Mouse (Mus musculus): ENCODE results near the gene Gm10282.

Gene Gm10282

DNA sequence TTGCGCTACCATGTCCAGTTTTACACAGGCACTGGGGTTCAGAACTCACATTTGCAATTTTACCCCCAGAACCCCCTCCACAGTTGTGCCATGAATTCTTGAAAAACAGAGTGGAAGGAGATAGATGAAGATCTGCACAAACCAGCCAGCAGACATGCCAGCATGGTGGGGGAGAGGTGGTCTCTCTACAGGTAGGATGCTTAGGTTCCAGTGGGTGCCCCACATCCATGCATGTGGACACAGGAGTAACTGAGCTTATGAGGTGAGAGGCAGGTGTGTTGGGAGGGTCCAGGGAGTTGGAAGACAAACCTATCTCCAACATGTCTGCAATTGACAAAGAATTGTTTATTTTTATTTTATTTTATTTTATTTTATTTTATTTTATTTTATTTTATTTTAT, 6.1 kb downstream of the Gm10282 start:
- no peak for DNase-seq (ENCODE audit: inconsistent ontology term)

DNA sequence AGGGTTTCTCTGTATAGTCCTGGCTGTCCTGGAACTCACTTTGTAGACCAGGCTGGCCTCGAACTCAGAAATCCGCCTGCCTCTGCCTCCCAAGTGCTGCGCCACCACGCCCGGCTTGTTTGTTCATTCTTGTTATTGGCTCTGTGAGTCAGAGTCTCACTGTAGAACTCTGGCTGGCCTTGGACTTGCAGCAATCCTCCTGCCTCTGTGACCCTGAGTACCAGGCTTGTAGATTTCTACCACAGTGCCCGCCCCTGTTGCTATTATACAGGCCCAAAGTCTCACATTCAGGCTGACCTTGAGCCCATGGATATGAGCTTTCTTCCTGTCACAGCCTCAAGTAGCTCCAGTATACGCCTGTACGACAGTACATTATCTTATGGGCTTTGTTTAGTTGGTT, 8.5 kb downstream of the Gm10282 start:
- DNase-seq (ENCODE audit: inconsistent ontology term) = no peak

DNA sequence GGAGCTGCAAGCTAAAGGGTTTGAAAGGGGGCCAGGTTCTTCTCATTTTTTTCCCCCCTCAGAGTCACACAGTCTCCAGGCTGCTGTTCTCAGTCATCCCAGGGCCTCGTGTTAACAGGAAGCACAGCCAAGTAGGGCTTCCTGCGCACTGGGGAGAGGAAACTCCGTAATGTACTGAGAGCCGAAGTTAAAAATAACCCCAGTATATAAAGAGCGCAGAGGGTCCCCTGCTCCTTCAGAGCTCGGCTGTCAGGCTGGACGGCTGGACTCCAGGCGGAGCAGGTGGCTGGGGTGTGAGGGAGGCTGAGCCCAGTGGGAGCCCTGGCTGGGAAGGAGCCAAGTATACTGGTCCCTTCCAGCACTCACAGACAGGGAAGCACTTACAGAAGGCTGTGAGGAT, 9.4 kb downstream of the Gm10282 start:
- peak; percentile 36 for DNase-seq (ENCODE audit: inconsistent ontology term)

DNA sequence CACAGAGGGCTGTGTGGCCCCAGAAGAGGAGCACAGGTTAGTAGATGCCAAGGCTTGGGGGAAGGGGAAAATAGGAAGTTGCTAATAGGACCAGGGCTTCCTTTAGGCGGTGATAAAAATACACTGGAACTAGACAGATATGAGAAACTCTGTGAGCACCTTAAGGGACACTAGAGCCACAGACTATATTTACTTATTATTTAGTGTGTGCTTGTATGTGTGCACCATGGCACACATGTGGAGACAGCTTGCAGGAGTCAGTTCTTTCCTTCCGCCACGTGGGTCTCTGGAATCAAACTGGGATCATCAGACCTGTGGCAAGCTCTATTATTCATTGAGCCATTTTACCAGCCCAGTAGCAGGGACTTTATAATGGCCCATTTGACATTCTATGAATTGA, 9.9 kb downstream of the Gm10282 start:
- no peak for DNase-seq (ENCODE audit: inconsistent ontology term)

DNA sequence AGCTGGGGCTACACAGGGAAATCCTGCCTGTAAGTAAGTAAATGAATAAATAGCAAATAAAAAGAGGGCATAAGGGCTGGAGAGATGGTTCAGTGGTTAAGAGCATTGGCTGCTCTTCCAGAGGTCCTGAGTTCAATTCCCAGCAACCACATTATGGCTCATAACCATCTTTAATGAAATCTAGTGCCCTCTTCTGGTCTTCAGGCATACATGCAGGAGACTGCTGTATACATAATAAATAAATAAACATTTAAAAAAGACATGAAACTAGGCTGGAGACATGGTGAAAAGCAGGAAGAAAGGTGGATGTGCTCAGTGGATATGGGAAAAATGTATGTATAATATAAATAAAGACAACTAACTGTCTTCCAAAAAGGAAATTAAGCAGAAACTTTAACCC, 11.8 kb downstream of the Gm10282 start:
- DNase-seq (ENCODE audit: inconsistent ontology term) = no peak

DNA sequence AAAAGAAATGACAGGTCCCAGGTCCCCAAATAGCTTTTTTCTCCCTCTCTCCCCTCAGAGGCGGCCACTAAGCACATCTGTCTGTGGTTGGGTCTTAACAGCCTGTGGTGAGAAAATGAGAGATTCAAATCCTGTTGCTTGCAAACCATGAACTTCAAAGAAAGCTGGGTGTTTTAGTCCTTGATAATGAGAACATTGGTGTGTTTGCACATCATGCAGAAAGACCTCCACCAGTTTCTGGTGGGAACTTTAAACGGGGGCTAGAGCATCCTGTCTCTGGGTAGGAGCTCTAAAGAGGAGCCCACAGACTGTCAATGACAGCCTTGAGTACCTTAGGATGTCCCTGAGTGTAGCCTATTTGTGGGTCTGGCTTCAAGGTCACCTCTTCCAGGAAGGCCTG, 14.0 kb downstream of the Gm10282 start:
- DNase-seq (ENCODE audit: inconsistent ontology term) = no peak

DNA sequence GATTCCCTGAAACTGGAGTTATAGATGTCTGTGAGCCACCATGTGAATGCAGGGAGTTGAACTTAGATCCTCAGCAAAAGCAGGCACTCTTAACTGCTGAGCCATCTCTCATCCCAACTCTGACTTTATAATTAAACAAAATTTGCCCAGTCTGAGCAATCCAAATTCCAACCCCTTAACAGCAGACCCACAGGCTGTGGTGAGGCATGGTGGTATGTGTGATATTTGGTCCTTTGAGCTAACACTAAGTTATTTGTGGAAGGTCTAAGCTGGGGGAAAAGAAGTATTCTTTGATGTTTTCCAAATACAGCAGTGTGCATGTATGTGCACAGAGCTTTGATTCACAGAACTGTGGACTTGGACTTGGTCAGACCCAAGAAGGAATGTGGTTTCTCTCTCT, 16.0 kb downstream of the Gm10282 start:
- peak; percentile 69 for DNase-seq (ENCODE audit: inconsistent ontology term)

DNA sequence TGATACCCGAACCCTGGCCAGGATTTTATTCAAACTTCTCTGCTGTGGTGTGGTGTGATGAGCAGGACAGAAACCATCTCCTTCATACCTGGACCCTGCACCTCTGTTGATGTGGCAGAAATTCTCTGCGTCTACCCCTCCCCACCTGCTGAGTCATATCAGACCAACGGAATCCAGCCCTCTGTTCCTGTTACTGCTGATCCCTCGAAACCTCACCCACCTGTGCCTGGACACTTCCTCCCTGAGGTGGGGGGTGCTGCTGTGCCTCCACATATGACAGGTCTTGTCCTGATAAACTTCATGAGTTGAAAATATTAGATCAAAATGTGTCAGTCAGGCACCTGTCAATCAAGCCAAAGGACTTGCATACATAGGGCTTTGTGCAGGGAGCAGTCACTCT, 19.8 kb downstream of the Gm10282 start:
- no peak for DNase-seq (ENCODE audit: inconsistent ontology term)

DNA sequence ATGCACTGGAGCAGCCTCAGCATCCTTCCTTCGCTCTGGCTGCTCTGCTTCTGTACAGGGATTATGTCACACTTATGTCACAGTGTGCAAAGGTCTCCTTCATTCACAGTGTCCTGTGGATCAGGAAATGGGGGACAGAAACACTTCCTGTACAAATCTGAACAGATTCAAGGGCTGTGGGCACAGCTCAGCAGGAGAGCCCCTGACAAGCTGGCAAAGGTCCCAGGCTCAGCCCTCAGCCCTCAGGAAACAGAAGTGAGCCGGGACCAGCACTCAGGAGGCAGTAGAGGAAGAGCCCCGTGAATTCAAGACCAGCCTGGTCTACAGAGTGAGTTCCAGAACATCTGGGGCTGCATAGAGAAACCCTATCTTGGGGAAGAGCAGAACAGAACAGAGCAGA, 23.4 kb downstream of the Gm10282 start:
- peak; percentile 32 for DNase-seq (ENCODE audit: inconsistent ontology term)

DNA sequence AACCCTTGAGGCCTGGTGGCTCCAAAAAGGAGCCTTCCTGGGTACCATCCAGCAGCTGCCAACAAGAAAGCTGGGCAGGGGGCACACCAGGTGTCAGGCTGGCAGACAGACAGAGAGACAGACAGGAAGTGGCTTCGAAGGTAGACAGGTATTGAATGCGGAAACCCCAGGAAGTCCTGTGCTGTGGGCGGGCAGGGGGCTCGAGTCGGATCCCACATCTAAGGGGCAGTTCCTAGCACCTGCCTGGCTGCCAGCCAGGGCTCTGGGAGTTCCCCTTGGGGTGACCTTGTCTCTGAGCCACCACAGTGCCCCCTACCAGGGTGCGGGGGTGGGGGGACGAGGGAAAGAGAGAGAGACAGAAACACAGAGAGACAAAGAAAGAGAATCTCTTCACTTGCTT, 25.9 kb downstream of the Gm10282 start:
- DNase-seq (ENCODE audit: inconsistent ontology term) = no peak

DNA sequence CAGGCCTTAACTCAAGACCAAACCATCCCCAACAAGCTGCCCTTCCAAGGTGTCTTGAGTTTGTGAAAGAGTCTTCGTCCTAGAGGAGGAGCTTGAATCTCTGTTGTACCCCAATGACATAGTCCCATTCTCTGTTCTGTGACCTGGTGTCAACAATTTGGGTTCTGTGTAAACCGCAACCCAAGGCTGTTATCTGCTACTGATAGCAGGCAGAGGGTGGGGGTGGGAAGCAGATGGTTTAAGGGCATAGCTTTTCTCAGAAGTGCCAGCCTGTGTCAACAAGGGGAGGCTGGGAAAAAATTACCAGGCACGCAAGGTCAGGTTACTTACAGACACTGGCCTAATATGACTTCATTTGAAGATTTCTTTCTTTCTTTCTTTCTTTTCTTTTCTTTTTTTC, 27.8 kb downstream of the Gm10282 start:
- no peak for DNase-seq (ENCODE audit: inconsistent ontology term)

DNA sequence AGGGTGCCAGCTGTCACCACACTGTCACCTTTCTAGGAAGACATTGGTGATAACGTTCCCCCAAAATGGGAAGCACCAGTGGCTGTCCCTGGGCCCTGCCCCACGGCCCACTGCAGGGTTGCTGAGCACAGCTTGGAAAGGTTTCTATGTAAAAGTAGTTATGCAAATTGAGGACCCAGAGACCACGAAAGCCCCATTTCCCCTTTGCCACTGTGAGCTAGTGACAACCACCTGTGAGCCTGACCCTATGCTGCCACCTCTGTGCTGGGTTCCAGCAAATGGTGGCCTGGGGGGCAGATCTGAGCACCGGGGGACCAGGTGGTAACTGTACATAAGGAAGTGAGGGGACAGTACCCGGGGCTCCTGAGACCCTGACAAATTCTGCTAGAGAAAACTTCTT, 31.3 kb downstream of the Gm10282 start:
- DNase-seq (ENCODE audit: inconsistent ontology term) = no peak

DNA sequence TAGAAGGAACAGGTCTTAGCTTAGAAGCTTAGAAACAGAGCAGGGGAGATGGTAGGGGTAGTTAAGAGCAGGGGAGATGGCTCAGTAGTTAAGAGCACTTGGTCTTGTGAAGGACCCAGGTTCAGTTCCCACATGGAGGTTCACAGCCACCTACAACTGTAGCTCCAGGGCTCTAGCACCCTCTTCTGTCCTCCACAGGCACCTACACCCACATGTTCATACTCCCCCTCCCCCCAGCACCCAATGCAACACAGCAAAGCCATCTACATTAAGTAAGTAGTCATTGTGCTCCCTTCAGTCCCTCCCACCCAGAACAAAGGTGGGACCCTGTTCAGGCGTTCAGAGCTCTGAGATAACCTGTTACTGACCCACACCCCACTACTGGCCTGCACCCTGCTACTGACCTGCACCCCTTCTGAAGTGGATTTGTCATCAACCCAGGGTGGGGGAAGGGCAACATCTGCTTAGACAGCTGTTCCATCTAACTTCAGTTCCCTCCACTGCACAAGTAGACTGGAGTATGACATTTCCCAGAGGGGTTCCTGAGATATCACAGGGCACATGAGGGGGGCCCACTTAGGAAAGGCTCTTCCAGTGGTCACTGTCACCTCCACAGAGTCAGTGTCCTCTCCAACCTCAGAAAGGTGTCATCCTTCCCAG, 31.8 kb downstream of the Gm10282 start:
- no peak for DNase-seq (ENCODE audit: inconsistent ontology term)

DNA sequence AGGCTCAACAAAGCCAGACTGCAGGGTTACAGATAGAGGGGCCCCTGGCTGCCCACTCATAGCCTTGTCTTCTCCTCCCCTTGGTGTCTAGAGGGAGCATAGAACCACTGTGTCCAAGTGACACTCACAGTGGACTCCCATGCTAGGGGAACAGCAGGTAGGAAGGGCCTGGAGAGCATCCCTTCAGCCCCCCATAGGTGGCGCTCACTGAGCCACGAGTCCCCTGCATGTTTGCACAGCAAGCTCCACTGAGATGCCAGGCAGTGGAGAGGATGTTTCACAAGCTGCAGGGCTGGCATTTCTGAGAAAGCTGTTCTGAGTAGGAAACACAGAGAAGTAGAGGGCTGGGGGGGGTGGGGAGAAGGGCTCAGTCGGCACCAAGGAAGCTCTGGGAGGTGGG, 32.7 kb downstream of the Gm10282 start:
- DNase-seq (ENCODE audit: inconsistent ontology term) = peak; percentile 52

DNA sequence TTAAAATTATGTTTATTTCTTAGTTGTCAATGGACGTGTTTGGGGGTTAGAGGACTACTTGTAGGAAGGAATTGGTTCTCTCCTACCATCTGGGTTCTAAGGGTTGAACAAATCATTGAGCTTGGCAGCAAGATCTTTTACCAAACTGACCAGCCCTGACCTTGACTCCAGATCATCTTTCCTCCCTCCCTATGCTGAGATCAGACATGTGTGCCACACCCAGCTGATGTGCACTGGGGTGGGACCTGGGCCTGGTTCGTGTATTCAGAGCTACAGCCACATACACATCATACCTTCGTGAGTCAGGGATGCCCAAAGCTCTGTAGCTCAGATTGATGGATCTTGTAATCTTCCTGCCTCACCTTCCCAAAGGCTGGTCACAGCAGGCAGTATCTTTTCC, 33.4 kb downstream of the Gm10282 start:
- DNase-seq (ENCODE audit: inconsistent ontology term) = no peak

DNA sequence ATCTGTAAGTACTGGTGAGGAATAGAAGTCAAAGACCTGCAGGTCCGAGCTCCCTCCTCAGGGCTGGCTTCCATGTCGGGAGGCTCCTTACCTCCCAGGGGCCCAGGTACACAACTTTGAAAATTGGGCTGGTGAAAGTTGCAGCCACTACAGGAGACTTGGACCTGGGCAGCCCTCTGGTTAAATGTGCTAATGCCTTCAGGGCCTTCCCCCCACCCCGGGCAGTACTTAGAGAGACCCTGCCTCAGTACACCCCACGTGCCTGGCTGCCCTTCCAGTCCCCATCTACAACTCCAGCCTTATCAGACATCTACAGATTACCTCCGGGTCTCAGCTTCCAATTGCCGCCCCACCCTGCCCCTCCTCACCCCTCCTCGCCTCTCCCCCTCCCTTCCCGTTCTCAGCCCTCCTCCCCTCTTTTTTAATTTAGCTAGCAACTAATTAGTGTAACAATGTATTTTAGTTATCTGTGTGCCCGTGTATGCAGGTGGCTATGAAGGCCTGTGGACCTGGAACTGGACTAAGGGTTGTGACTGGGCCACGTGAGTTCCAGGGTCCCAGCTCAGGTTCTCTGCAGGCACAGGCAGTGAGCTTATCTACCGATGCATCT, 33.9 kb downstream of the Gm10282 start:
- no peak for DNase-seq (ENCODE audit: inconsistent ontology term)

DNA sequence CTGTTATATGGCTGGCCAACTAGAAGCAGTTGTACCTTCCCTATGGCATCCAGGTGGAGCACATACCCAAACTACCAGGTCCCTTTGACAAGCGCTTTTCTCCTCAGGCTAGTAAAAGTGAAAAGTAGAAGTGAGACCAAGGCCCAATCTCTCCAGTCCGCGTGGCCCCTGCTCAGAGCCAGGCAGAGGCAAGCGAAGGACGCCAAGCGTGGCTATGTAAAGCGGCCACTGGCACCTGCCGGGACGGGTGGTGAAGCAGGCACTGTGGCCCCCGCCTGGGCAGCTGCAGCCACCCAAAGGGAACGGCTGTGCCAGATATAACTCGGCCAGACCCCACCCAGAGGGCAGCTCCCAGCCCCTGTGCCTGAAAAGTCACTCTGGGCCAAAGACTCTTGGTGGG, 34.5 kb downstream of the Gm10282 start:
- no peak for DNase-seq (ENCODE audit: inconsistent ontology term)

DNA sequence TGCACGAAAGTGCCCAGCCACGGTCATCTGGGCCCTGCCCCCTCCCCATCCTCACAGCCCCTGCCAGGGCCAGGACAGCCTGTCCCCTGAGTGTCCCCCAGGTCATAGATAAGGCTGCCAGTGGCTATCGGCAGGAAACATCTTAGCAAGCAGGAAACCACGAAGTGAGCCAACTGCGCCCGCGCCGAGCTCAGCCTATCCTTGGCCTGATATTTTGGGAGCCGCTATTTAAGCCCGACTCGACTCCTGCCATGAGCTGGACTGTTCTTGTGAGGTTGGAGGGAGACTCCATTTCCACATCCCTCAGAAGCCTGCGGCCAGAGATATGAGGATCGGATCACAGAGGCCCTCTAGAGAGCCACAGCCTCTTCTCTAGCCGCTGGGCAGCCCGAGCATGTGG, 36.7 kb downstream of the Gm10282 start:
- no peak for DNase-seq (ENCODE audit: inconsistent ontology term)

DNA sequence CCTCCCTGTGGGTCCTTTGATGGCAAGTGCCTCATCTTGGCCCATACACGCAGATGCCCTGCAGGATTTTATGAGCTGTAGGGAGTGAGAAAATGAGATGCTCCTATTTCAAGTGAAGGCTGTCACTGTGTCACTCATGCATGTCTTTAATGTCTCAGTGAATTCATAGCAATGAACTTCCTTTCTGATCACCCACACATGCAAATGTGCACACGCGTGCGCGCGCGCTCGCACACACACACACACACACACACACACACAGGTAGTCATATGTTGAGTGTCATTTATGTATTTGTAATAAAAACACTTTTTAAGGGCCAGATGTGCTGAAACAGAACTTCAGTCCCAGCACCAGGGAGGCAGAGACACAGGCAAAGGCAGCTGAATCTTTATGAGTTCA, 38.0 kb downstream of the Gm10282 start:
- DNase-seq (ENCODE audit: inconsistent ontology term) = no peak

DNA sequence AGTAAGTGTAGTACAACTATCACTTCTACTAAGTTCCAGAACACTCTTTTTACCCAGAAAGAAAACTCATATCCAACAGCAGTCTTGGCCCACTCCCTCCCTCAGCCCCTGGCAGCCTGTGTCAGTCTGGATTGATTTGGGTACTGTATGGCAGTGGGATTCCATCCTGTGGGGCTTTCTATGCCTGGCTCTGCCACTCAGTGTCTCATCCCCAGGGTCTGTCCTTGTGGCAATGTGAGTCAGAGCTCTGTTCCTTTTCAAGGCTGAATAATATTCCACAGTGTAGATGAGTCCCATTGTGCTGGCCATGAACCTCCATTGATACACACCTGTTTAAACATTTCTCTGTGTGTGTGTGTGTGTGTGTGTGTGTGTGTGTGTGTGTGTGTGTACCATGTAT, 38.4 kb downstream of the Gm10282 start:
- DNase-seq (ENCODE audit: inconsistent ontology term) = no peak

DNA sequence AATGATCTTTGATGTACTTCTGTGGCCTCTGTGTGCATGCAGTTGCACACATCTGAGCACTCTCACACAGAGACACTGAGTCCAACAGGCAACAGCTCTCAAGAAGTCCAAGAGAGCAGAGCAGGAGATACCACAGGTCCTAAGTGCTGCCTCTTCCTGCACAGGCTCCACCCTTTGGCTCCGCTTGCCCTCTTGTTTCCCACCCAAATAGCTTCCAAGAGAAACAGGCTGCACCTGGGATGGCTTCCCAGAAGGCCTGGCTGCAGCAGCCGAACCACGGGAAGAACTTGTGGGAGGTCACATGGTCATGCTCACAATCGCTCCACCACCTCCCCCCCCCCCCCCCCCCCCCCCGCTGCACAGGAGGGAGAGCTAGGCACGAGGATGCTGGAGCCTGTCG, 39.7 kb downstream of the Gm10282 start:
- no peak for DNase-seq (ENCODE audit: inconsistent ontology term)

DNA sequence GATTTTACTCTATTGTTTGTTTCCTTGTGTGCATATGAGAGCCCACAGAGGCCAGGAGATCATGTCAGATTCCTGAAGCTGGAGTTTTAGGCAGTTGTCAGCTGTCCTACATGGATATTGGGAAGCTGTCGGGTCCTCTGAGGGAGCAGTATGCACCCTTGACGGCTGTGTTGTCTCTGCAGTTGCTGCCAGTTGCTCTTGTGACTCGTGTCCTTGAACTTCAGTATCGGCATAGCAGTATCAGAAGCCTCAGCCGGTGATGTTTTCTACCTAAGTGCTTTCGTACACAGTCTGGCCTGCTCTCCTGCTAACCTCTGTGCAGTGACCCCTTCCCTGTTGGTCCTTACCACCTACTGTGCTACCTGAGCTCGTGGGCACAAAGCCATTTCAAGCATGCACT, 41.6 kb downstream of the Gm10282 start:
- no peak for DNase-seq (ENCODE audit: inconsistent ontology term)

DNA sequence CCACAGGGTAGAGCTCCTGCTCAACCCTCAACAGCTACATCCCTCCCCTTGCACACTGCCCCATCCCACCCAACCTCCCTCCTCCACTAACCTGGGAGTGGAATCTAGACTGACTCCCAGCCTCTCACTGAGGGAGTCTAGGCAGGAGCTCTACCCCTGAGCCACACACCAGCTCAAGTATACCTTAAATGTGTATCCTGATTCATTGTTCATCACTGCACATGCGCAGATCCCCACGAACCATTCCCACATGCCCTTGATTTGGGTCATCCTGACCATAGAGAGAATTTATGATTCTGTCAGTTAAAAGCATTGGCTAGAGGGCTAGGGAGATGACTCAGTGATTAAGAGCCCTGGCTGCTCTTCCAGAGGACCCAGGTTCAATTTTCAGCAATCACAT, 42.3 kb downstream of the Gm10282 start:
- no peak for DNase-seq (ENCODE audit: inconsistent ontology term)

DNA sequence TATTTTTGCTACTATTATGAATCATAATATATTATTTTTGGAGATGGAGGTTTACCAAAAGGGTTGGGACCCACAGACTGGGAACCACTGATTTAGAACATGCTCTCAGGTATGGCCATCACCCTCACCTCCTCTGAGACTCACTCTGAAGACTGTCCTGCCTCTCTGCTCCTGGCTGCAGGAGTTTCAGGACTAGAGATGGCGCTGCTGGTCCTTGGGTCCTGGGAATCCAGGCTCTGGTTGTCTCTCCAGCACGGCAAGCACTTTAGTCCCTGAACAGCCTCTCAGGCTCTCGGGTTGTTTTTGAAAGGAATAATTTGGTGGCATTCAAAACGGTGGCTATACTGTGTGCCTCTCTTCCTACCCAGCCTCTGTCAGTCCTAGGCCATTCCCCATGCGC, 43.2 kb downstream of the Gm10282 start:
- no peak for DNase-seq (ENCODE audit: inconsistent ontology term)

Measured in Muller cell, postnatal 12 days (primary cell).